Mouse (Mus musculus) lung, postnatal 0 days (tissue): ENCODE measurements around the gene Sec24b. TPM values are rescaled to one million over a fixed set of nuclear protein-coding genes. Genes with fewer than 3 reads are reported as not detected.
A peak's percentile ranks its signal among the peaks of the same experiment; 100 is the strongest.

Source experiments
- ATAC-seq: fragments of 200-750 bp; cut with Nextera tagmentation; 2 replicates; pipeline ENCODE4 v1.8.0; 2017; ENCODE audit warnings: moderate library complexity
- DNase-seq: peaks from one replicate; pipeline ENCODE4 v3.0.0-alpha.2; 2016; ENCODE audit warnings: low spot score
- H3K27ac ChIP-seq: fragments of 300-500 bp; sonication (generic); 2 replicates; pipeline ENCODE4 v1.5.1; 2014; ENCODE audit warnings: antibody characterized with exemption, mild to moderate bottlenecking, low read length, mixed read lengths
- H3K27me3 ChIP-seq: fragments of 300-500 bp; sonication (generic); replicated peaks from 2 replicates; pipeline ENCODE4 v1.6.1; 2014; ENCODE audit warnings: low read length, mixed read lengths; ENCODE audit not compliant: insufficient read depth
- H3K36me3 ChIP-seq: fragments of 300-500 bp; sonication (generic); 2 replicates; pipeline ENCODE4 v1.6.1; 2014; ENCODE audit warnings: low read length, mixed read lengths; ENCODE audit not compliant: insufficient read depth
- H3K4me1 ChIP-seq: fragments of 300-500 bp; sonication (generic); 2 replicates; pipeline ENCODE4 v1.6.1; 2014; ENCODE audit warnings: antibody characterized with exemption, low read depth, low read length, mixed read lengths; ENCODE audit not compliant: insufficient read depth
- H3K4me2 ChIP-seq: fragments of 300-500 bp; sonication (generic); replicated peaks from 2 replicates; pipeline ENCODE4 v1.6.1; 2014; ENCODE audit warnings: low read depth, mild to moderate bottlenecking, low read length, moderate library complexity, mixed read lengths
- H3K4me3 ChIP-seq: fragments of 300-500 bp; sonication (generic); 2 replicates; pipeline ENCODE4 v1.5.1; 2014; ENCODE audit warnings: low read depth, low read length
- H3K9ac ChIP-seq: fragments of 300-500 bp; sonication (generic); replicated peaks from 2 replicates; pipeline ENCODE4 v1.6.1; 2014; ENCODE audit warnings: low read depth, mild to moderate bottlenecking
- H3K9me3 ChIP-seq: fragments of 300-500 bp; sonication (generic); 2 replicates; pipeline ENCODE4 v1.6.1; 2016; ENCODE audit warnings: low read length, mixed read lengths
- CTCF ChIP-seq: IDR thresholded peaks from 2 replicates; pipeline ENCODE4 v1.5.1; 2016; ENCODE audit warnings: antibody characterized with exemption, mild to moderate bottlenecking
- EP300 ChIP-seq: IDR thresholded peaks from 2 replicates; pipeline ENCODE4 v1.6.1; 2016; ENCODE audit warnings: antibody characterized with exemption, mild to moderate bottlenecking, control low read depth
- WGBS: fragments of 180-500 bp; shearing (Covaris S2); extraction: QIAGEN DNeasy Blood & Tissue Kit; methylation state at CpG from one replicate; pipeline ENCODE4 v1.1.7; 2014; 5-methylcytosine and 5-hydroxymethylcytosine counted together
- polyA plus RNA-seq: library from polyadenylated mRNA; unstranded; fragments of >200 nt; fragmentation: Nextera tagmentation; extraction: Ambion mirVana; gene quantifications from 2 replicates; pipeline ENCODE4 v1.2.1, GENCODE M21; 2015

The Sec24b gene
- polyA plus RNA-seq, 1 experiment from 2014 or later: 21.8 TPM

DNA sequence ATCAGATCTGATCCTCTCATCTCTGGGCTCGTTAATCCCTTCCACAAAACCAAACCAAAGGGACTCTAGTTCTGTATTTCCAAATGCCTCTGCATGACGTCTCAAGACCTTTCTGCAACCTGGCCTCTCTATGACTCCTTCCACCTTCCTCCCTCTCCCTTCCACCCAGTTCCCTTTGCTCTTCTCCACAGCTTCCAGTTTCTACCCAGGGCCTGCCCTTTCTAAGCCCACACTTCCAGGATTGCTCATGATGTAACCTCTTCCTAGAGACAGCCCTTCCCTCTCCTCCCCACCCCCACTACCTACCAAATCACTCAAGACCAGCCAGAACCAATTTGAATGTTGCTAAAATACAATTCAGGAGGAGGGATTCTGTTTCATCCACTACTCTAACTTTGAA, 2.9 kb downstream of the Sec24b start:
- 46% methylated on average over 2 of the region's 2 CpGs for WGBS
- H3K4me3 ChIP-seq: no peak overlapping the region
- TF ChIP-seq CTCF (no peak), EP300 (no peak)
- 0 out of 2 replicates have a peak overlapping the region, but pooled peaks have one; percentile 7 for H3K27ac ChIP-seq
- no peaks in the 10 kb centered on the region for H3K27me3 ChIP-seq
- H3K4me1 ChIP-seq: peaks cover 25% of the 10 kb centered on the region
- peak; percentile 57 for DNase-seq
- H3K36me3 ChIP-seq: no peaks in the 10 kb centered on the region
- no peak overlapping the region for H3K4me2 ChIP-seq
- H3K9ac ChIP-seq: no peak overlapping the region
- no peaks in the 10 kb centered on the region for H3K9me3 ChIP-seq
- ATAC-seq: no peak

DNA sequence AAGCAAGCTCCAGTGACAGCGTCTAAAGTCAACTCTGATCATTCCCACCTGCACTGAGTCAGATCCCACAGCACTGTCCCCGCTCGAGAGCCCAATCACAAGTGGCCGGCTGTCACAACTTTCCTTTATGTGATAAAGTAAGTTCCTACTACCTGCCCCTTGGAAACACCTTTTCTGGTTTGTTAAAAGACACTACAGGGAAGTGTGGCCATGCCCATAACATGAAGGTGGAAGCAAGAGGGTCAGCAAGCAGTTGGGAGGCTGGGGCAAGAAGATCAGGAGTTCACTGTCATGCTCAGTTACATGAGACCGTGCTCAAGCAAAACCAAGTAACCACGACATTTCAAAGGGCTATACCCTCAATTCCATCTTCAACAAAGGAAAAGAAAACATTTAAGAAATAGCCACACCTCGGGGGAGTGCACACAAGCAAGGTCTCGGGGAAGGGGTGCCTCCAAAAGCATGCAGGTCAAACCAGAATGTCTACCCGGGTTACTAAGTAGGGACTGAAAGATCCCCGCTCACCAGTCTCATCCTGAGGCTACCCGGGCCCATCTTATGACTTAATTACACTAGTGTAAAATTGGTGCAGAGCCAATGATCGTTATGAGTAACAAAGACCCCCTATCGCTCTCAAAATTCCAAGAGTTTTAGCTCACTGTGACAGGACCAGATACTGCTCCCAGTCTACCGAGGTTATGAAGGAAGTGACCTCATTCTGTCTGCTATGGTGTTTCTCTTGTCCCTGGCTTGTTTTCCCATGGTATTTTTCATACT, 3.6 kb downstream of the Sec24b start:
- WGBS: 59% methylated on average over 14 of the region's 14 CpGs
- H3K4me3 ChIP-seq: no peak overlapping the region
- H3K36me3 ChIP-seq: no peaks in the 10 kb centered on the region
- no peaks in the 10 kb centered on the region for H3K9me3 ChIP-seq
- ATAC-seq: no peak
- no peak for DNase-seq
- TF ChIP-seq EP300 (no peak), CTCF (no peak)
- peaks cover 32% of the 10 kb centered on the region for H3K4me1 ChIP-seq
- H3K27ac ChIP-seq: no peak overlapping the region
- no peak overlapping the region for H3K4me2 ChIP-seq
- H3K9ac ChIP-seq: no peak overlapping the region
- H3K27me3 ChIP-seq: no peaks in the 10 kb centered on the region

DNA sequence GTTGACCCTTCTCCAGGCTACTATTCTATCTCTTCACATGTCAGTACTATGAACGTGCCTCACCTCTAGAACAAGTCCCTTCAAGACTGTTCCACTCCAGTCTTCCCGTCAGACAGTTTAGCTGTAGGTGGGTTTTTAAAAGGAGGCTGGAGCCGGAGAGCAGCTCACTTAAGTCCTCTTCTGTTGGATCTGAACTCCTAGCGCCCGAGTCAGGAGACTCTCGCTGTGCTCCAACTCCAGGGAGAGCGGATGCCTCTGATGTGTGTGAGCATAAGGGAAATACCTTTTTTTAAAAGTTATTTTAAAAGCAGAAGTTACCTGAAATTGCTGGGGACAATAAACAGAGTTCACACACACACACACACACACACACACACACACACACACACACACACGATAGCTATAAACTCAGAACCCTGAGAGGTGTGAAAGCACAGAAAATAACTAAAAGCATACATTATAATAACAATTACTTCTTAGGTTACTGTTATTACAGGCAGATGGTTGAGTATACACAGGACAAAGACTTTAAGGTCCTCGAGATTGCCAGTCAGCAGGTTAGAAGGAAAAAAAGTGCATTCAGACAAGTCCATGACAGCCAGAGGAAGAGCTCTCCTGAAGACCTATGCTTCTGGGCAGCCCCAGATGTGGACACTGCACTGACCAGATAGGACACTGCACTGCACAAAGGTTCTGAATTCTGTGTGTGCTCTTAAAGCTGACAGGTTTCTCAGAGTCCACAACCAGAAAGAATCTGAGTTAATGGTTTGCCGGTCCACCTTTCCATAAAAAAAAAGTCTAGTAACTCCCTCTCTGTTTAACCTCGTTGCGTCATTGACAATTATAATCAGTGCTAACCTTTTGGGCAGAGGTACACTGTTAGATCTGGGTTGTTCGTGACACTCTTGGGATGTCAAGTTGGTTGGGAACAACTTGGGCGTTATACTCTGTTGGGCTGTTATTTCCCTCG, 5.7 kb downstream of the Sec24b start:
- Histone ChIP-seq H3K36me3 (no peaks in the 10 kb centered on the region), H3K4me3 (no peak overlapping the region), H3K4me1 (peaks cover 41% of the 10 kb centered on the region), H3K4me2 (no peak overlapping the region), H3K9me3 (no peaks in the 10 kb centered on the region), H3K27ac (0 out of 2 replicates have a peak overlapping the region, but pooled peaks have one; percentile 33), H3K27me3 (no peaks in the 10 kb centered on the region), H3K9ac (no peak overlapping the region)
- 66% methylated on average over 15 of the region's 15 CpGs for WGBS
- TF ChIP-seq EP300: no peak
- no peak for TF ChIP-seq CTCF
- DNase-seq: no peak
- ATAC-seq: no peak

DNA sequence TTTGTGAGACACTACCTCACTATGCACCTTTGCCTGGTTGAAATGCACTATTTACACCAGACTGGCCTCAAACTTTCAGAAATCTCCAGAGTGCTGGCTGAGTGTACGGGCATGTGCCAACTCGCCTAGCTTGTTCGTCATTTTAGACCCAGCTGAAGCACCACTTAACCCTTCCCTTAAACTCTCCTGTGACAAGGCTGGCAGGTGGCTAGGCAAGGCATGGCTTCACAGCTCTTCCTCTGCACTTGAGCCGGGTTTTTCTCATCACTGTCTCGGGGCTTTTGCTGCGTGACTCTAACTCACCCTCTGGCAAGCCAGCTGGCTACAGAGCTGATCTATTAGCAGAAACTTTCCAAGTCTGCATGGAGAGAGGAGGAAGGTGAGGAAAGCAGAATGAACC, 6.8 kb downstream of the Sec24b start:
- Histone ChIP-seq H3K4me3 (no peak overlapping the region), H3K9ac (no peak overlapping the region), H3K27ac (peak overlapping the region; percentile 33; the same call in 1 of the 2 replicates), H3K4me2 (no peak overlapping the region), H3K9me3 (no peaks in the 10 kb centered on the region), H3K4me1 (peaks cover 40% of the 10 kb centered on the region), H3K36me3 (no peaks in the 10 kb centered on the region), H3K27me3 (no peaks in the 10 kb centered on the region)
- ATAC-seq: peak; percentile 79
- no peak for TF ChIP-seq CTCF
- TF ChIP-seq EP300: no peak
- WGBS: 49% methylated on average over 6 of the region's 6 CpGs
- peak; percentile 79 for DNase-seq

DNA sequence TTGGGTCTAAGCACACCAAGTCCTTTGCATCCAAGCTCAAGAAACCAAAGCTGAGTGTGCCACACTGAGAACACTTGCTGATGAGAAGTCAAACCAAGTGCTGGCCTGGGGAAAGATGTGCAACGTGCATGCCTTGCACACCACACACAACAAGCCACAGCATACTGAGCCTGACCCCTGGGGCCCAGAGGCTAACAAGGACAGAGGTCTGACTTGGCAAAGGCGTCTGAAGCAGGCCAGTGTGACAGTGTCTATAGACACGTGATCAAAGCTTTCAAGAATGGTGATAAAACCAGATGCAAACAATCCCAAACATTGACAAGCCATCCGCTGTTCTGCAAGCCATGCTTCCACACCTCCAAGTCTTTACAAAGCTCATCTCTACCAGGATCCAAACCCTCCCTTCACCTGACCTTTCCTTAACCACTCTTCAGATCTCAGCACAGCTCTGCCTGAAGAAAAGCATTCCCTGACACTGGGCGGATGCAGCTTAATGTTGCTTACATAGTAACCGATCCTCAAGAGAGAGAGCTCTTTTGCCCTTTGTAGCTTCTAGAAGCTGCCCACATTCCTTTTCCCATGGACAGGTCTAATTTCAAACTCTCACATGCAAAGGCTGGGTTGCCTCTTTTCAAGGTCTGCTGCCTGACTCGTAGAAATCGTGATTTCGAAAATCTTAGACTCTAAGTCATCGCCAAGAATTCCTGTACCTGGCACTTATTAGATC, 7.8 kb downstream of the Sec24b start:
- no peaks in the 10 kb centered on the region for H3K36me3 ChIP-seq
- H3K27ac ChIP-seq: peak overlapping the region; percentile 33
- no peaks in the 10 kb centered on the region for H3K27me3 ChIP-seq
- H3K4me2 ChIP-seq: no peak overlapping the region
- DNase-seq: peak; percentile 25
- 30% methylated on average over 10 of the region's 10 CpGs for WGBS
- H3K4me3 ChIP-seq: no peak overlapping the region
- TF ChIP-seq EP300: no peak
- no peak for TF ChIP-seq CTCF
- peaks cover 30% of the 10 kb centered on the region for H3K4me1 ChIP-seq
- H3K9ac ChIP-seq: no peak overlapping the region
- peak; percentile 39 for ATAC-seq
- H3K9me3 ChIP-seq: no peaks in the 10 kb centered on the region
